Mouse (Mus musculus): ENCODE data around the gene Cd40.

Gene Cd40

DNA sequence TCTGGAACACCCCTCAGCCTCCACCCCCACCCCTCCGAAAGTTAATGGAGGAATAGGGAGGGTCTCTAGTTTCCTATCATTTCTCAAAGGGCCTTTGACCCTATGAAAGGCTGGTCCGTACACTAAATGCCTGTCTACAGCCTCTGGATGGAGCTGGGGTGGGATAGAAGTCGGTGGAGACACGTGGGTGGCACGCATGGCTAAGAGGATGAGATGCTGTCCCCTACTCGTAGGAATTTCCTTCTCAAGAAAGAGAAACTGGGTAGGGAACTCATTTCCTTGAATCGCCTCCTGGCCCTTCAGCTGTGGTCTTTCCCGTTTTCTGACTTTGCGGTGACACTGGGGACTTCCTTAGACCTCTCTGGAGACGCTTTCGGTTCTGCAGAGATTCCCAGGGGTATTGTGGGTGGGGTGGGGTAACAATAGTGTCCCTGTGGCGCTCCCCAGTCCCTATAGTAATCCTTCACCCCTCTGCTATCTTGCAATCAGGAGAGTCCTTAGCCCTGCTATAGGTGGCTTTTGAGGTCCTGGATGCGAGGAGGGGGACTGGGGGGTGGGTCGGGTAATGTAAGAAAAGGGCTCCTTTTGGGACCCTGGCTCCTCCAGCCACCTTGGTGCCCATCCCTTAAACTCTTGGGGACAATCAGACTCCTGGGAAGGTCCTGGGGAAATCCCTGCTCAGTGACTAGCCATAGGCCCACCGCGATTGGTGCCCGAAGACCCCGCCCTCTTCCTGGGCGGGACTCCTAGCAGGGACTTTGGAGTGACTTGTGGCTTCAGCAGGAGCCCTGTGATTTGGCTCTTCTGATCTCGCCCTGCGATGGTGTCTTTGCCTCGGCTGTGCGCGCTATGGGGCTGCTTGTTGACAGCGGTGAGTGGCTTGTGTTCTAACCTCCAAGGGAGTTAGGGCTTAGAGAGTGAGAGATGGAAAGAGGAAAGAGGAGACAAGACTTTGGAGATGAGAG lies at the start of gene Cd40:
Gene Cd40, plus strand, starts transcription at position 740 of the 965 bp plus-strand sequence.
- peak; percentile 19 for DNase-seq (ENCODE audit: low spot score)

DNA sequence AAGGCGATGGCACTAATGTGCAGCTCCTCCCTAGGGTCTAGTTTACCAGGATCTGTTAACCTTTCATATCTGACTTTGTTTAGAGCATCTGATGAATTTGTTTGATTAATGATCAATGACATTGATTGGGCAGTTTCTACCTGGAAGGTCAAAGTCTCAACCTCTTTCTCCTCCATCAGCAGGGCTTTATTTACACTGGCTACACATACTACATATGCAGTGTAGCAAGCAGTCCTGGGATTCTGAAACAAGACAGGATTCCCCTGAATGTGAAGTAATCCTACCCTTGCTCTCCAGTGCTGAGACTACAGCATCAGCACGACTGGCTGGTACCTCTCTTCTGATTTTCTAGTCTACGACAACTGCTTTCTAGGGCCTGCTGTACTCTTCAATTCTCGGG lies 48.6 kb upstream of the Cd40 start:
- DNase-seq (ENCODE audit: low spot score), result no peak

DNA sequence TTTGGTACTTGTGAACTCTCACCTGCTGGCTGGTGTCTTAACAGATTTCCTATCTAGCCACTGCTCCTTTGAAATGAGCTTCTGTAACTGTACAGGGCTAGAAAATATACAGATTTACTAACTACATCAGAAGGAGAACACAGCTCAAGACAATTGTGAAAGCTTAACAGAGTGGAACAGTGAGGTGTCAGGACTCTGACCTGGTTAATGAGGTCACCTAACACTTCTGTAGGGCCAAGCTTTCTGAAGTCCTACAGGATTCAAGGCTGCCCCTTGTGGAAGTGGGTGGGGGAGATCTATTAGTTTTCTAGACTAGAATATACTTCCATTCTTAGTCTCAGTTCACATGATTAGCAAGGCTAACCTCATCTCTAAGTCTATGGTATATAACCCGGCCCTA lies 47.4 kb upstream of the Cd40 start:
- no peak for DNase-seq (ENCODE audit: low spot score)

DNA sequence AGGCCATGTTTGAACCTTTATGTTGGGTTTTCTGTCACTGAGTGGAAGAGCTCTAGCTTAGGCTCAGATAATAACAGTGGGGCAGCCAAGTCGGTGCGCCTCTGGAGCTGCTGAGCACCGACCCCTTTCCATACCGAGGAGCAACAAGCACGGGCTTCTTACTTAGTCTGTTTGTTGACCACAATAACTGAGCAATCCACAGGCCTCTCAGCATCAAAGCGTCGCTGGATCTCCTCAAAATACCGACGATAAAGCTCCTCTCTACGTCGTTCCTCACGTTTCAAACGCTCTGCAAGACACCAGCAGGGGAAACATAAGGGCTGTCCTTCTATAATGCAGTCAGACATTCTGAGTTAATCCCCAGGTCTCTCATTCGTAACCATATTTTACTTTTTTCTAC lies 46.3 kb upstream of the Cd40 start:
- no peak for DNase-seq (ENCODE audit: low spot score)

DNA sequence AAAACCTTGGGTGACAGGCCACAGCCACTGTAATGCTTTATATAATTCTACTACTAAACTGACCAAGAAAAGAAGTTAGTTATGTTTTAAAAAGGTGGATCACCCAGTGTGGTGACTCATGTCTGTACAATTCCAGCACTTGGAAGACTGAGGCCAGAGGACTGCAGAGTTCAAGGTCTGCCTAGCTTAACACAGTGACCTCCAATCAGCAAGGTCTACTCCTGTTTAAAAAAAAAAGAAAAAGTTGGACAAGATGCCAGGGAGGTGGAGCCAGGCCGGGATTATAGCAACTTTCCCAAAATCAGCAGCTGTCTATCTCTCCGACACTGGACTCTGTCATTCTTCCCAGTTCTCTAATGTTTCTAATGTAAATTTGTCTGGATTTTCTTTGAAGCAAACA lies 45.8 kb upstream of the Cd40 start:
- DNase-seq (ENCODE audit: low spot score), result no peak

DNA sequence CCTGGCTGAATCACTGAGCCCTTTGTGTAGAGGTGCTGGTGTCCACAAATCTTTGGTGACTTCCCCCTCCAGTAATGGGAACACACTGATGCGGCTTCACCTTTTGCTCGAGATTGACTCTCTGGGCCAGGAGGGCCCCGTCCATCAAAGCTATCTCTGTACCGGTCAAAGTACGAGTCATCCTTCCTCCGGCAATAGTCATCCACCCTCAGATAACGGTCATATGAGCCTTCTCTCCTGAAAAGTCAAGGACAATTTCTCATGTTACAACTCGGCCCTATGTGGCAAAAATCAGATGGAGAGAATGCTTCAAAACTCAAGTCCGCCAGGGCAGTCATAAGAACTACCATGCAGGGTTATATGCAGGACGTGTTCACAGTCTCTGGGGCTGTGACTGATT lies 45.1 kb upstream of the Cd40 start:
- no peak for DNase-seq (ENCODE audit: low spot score)

DNA sequence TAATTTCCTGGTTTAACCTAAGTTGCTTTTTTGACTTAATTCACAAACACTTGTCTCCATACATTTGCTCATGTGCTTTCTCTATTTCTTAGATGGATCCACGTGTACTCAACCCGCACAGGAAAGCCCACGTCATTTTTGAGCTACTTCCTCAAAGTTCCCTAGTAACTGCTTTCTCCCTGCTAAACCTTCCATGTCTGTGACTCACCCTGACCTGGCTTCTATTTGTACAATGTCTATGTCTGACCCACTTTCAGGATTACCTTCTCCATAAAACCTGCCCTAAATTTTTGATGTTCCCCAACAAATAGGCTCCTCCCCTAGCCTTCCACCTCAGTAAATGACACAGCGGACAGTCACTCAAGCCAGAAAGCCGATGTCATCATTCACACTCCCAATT lies 40.5 kb upstream of the Cd40 start:
- DNase-seq (ENCODE audit: low spot score), result no peak

DNA sequence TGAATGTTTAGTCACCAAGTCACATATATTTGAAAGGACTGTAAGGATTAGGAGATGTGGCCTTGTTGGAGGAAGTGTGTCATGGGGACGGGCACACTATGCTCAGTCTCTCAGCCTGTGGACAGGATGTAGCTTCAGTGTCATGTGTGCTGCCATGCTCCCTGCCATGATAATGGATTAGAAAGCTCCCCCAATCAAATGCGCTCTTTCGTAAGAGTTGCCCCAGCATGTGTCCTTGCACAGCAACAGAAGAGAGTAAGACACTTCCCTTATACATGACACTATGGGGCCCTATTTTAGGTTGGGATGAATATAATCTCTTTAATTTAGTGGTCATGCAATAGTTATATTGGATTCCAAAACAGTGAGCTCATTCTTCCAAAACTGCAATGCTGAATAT lies 34.9 kb upstream of the Cd40 start:
- DNase-seq (ENCODE audit: low spot score), result no peak

DNA sequence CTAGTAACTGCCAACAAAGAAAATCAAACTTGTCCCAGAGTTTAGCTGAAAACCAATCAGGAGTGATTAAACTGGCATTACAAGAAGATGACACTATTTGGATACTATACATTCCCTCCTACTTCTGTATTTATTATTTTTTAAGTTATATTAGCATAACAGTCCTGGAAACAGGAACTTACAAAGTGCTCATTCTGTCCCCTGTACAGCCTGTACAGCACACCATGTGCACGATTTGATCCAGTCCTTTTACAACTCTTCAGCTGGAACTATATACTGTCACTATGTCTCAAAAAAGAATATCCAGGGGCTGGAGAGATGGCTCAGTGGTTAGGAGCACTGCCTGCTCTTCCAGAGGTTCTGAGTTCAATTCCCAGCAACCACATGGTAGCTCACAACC lies 28.3 kb upstream of the Cd40 start:
- no peak for DNase-seq (ENCODE audit: low spot score)

DNA sequence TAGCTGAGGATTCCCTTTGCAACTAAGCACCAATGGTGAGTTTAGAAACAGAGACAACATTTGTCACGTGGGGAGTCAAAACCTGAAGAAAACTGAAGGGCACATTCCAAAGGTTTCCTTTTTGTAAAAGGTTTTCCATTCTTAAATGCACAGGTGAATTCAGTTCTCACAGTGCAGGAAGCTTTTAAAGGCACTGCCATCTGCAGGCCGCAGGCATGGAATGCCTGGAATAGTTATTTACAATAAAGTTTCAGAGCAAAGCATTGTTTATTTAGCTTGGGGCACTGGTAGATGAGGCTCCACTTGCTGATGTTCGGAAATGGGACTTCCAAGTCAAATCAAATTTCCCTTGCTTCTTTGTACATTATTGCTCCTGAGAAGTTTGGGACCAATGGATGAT lies 22.9 kb upstream of the Cd40 start:
- DNase-seq (ENCODE audit: low spot score), result no peak

DNA sequence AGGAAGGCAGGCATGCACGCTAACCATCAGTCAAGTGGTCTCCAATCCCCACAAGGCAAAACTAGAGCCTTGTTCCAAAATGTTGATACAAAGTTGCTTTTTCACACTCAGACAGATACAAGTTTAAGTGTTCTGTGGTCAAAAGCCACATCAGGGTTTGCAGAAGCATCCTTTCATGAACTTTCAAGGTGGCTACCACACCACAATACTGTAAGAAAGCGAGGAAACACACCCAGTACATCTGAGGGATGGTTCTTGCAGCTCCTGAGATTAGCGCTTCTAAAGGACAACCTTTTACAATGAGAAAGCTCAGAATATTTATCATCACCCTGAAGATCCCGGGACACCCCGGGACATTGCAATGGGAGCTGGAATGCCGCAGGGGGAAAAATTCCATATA lies 22.1 kb upstream of the Cd40 start:
- no peak for DNase-seq (ENCODE audit: low spot score)

DNA sequence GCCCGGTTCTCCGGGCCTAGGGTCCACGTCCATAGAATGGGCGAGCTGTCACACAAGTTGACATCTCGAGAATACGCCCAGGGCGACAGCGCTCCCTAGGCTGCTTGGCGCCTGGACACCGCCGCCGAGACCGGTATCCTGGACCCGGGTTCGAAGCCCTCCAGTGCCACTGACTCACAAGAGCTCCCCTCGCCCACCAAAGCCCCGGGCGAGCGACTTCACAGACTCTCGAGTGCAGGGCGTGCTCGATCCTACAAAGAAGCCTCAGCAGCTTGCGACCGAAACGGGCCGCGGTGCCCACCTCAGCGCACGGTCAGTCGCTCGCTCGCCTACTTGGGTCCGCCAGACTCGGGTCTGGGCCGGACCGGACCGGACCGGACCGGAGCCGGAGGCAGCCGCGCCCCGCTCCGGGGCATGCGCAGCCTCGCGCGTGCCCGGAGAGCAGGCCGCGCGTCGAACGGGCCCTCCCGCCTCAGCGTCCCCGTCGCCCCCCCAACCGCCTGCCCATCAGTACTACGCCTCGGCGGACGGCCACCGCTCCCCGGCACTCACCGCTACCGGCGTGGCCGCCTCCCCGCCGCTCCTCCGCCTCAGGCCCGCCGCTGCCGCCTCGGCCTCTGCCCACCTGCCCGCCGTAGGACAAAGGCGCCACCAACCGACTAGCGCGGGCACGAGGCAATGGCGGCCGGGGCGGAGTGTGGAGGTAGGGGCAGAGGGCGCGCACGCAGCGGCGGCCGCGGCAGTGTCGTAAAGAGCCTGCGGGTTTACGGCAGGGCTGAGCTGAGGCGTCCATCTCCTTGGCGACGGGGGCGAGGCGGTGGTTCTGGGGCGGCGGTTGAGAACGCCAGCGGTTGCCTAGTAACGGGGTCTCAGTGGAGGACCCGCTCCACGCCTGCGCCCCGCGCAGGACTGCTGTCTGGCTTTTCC lies 21.0 kb upstream of the Cd40 start, which contains the start of gene Ncoa5:
Gene Ncoa5, minus strand, starts transcription at position 737 of the 927 bp plus-strand sequence.
- DNase-seq (ENCODE audit: low spot score), result peak; percentile 96

DNA sequence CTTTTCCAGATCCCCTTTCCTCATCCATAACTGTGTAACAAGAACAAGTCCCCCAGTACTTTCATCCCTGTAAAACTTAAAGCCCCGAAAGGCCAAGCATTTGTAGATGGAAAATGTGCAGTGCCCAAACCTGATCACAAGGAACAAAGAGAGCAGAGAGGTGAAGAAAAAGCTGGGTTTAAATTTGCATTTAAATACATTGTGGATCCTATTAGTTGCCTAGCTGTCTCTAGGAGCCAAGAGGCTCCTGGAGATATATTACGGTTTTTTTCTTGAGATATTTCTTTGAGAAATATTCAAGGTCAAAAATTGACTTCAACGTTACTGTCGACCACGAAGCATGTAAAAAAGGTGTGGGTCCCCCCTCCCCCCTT lies 20.4 kb upstream of the Cd40 start:
- no peak for DNase-seq (ENCODE audit: low spot score)

DNA sequence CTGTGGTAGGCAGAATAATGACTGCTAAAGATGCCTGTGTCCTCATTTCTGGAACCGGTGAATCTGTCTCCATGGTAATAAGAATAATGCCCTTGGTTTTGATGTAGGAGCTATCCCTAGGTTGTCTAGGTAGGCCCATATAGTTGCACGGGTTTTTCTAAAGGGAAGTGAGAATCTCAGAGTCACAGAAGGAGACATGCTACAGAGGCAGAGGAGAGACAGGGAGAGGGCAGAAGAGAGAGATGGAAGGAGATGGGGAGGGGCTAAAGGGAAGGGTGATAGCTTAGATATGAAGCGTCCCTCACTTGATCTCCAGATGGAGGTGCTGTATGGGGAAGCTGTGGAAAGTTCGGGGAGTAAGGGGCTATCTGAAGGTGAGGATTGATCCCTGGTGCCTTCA lies 18.0 kb upstream of the Cd40 start:
- no peak for DNase-seq (ENCODE audit: low spot score)

DNA sequence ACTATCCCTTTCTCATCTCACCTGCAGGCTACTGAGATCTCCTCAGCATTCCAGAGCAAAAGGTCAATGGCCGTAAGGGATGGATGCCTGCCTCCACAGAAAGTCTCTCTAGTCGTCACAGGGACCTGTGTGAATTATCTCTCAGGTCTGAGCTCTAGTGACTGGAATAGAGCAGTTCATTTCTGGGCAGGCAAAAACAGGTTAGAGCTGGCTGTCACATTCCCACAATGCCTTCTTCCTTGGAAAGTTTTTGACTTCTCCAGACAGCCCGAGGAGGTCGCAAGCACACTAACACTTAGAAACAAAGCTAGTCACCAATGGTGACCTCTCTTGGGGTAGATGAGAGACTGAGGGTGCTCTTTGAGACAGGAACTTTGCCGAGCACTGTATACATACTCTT lies 13.3 kb upstream of the Cd40 start:
- DNase-seq (ENCODE audit: low spot score), result no peak

DNA sequence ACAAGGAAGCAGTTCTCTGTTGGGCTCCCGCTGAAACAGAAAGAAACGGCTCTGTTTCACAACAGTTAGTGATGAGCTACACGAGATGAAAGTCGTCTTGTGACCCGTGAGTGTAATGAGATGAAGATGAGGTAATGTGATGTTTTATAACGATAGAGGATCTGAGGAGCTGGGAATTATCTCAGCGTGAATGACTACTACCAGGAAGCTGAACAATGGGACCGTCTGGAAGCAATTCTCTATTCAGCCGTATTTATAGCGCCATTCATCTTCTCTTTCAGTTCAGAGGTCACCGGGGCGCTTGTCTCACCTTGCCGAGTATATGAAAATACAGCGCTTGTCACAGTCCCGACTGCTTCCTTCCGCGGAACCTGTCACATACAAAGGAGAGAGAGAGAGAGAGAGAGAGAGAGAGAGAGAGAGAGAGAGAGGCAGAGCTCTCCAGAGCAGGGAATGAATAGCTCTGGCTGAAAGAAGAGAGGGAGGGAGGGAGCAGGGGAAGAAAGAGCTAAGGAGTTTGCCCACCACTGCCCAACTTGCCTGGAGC lies 12.3 kb upstream of the Cd40 start:
- no peak for DNase-seq (ENCODE audit: low spot score)

DNA sequence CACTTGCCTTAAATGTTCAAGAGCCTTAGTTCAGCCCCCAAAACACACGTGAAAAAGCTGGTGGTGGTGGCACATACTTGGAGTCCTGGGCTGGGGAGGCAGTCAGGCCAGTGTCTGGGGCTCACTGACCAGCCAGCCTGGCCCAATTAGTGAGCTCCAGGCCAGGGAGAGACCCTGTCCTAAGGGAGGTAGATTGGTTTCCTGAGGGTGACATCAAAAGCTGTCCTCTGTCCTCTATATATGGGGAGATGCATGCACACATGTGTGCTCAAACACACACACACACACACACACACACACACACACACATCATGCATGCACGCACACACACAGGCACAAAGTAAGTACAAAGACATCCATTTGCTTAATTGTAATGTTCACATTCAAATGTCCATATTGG lies 11.7 kb upstream of the Cd40 start:
- DNase-seq (ENCODE audit: low spot score), result no peak

DNA sequence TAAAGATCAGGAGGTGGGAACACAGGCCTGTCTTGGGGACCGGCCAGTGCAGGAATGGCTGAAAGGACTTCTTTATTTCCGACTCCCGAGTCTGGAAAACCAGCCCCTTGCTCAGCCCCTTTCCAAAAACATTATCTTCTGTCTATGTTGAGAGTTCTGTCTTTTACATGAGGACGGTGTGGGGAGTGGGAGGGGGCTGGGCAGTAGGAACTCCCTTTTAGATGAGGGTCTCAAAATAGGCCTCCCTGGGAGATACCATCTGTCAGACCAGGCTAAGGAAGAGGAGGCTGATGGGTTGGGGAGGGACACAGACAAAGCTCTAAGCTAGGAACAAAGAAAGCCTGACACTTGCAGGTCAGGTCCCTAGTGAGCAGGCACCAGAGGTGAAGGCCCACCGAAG lies 6.4 kb upstream of the Cd40 start:
- DNase-seq (ENCODE audit: low spot score), result no peak

DNA sequence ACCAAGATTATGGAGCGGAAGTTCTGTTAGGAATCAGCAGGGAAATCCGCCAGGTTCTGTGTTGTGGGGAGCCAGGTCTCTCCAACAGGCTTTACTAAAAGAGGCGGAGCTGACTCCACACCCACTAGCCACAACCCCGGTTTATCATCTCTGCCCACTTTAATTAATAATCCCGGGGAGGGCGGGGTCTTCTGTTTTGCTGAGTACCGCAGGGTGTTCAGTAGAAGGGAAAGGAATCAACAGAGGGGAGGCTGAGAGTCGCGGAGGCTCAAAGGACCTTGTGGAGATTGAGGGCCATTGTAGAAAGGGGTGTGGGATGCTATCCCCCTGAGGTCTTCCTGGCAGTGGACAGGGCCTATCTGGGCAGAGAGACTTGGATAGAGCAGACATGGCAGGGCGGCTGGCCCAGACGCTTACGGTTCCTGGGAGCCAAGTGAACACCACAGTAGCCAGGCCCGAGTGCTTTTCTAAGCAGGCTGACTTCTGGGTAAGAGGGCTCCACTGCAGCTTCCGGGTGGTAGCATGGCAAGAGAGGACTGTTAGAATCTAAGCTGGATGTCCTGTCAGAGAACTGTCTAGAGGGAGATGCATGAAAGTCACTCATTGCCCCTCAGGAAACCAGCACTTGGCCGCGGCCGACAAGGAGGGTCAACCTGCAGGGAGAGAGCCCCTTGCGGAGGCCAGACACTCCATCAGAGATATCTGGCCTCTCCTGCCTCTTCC lies 4.4 kb upstream of the Cd40 start:
- no peak for DNase-seq (ENCODE audit: low spot score)

DNA sequence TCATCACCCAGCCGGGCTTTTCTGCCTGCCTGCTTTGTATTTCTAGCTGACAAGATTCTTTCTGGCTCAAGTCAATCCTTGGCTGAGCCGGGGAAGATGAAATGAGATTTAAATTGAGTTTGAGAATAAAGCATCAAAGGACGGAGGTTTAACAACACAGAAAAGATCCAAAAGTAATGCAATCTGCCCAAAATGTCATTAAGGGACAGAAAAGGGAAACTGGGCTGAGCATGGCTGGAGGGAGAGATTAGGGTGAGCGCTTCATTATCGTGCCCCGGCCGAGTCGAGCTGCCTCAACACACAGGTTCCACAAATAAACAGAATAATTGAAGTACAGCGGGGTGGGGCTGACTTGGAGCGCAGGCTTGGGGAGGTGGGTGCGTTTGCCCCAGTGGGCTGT lies 3.9 kb upstream of the Cd40 start:
- no peak for DNase-seq (ENCODE audit: low spot score)

DNA sequence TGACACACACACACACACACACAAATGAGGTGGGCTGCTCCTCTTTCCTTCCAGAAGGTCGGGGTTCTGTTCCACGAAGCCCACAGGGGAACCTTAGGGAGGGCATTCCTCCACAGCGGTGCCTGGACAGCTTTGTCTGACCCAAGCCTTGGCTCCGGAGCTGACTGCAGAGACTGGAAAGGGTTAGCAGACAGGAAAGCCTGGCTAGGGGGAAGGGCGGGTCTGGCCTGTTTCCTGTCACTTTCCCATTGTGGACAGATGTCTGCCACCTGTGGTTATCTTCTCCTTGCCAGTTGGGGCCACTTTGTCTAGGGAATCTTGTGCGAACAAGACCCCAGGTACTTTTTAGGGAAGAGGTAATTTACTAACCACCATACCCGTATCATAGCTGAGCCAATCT lies 478 bp downstream of the Cd40 start:
- no peak for DNase-seq (ENCODE audit: low spot score)

Measured in ovary, adult 18-20 months (tissue).